Mouse (Mus musculus): ENCODE measurements around the gene Gdpgp1. TPM values are rescaled to one million over a fixed set of nuclear protein-coding genes. Genes with fewer than 3 reads are reported as not detected.

Gene Gdpgp1
- polyA plus RNA-seq, 1 experiment from 2014 or later: 6.5 TPM

DNA sequence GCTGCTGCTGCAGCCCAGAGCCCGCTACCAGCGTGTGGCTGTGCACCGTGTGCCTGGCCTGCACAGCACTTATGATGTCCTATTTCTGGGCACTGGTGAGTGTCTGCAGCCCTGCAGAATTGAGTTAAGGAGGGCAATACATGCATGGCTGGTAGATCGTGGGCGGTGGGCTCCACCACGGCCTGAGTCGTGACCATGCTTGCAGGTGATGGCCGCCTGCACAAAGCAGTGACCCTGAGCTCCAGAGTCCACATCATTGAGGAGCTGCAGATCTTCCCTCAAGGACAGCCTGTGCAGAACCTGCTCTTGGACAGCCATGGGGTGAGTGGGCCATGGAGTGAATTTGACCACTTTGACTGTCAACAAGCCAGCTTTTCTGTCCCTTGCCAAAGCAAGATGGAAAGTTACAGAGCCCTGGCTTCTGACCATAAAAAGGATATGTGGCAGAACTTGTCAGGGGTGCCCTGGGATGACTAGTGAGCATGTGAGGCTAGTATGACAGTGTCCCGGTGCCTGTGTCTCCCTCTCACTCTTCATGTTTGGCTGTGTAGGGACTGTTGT lies 12.3 kb upstream of the Gdpgp1 start:
- Histone ChIP-seq H3K27me3 (replicated peaks; ENCODE audit: control insufficient read depth, insufficient read depth, low read length) (no peaks in the 10 kb centered on the region), H3K9me3 (ENCODE audit: control insufficient read depth) (no peaks in the 10 kb centered on the region), H3K36me3 (ENCODE audit: control insufficient read depth, insufficient read depth) (peaks cover 91% of the 10 kb centered on the region), H3K4me1 (replicated peaks; ENCODE audit: control insufficient read depth, insufficient read depth, low read length) (no peaks in the 10 kb centered on the region), H3K4me3 (ENCODE audit: low read depth, low read length) (no peak overlapping the region), H3K27ac (ENCODE audit: low read depth, low read length) (no peak overlapping the region), H3K9ac (ENCODE audit: low read depth, low read length) (no peak overlapping the region), H3K4me2 (replicated peaks; ENCODE audit: low read depth) (no peak overlapping the region)
- 93% methylated on average over 9 of the region's 9 CpGs for WGBS
- ATAC-seq: no peak
- no peak for TF ChIP-seq CTCF (IDR thresholded peaks at IDR 0.05; ENCODE audit: low read depth)

DNA sequence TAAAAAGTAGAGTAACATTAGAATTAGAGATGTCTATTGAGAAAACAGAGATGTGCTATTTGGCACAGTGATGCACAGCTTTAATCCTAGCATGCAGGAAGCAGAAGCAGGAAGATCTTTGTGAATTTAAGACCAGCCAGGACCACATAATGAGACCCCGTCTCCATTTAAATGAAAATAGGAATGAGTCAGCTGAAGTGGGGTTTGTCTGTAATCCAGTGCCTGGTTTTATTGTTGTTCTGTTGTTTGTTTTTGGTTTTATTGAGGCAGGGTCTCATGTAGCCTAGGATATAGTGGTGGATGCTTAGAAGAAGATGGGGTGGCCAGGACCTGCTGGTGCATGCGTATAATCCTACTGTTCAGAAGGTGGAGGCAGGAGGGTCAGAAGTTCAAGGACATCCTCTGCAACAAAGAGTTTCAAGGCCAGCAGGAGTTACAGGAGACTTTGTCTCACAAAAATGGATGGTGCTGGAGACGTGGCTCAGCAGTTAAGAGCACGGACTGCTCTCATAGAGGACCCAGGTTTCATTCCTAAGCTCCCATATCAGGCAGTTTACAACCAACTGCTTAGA lies 11.4 kb upstream of the Gdpgp1 start:
- TF ChIP-seq CTCF (IDR thresholded peaks at IDR 0.05; ENCODE audit: low read depth): no peak
- no peak overlapping the region for H3K4me2 ChIP-seq (replicated peaks; ENCODE audit: low read depth)
- H3K27me3 ChIP-seq (replicated peaks; ENCODE audit: control insufficient read depth, insufficient read depth, low read length): no peaks in the 10 kb centered on the region
- H3K9me3 ChIP-seq (ENCODE audit: control insufficient read depth): no peaks in the 10 kb centered on the region
- no peak for ATAC-seq
- H3K9ac ChIP-seq (ENCODE audit: low read depth, low read length): no peak overlapping the region
- 81% methylated on average over 4 of the region's 4 CpGs for WGBS
- H3K27ac ChIP-seq (ENCODE audit: low read depth, low read length): no peak overlapping the region
- peaks cover 90% of the 10 kb centered on the region for H3K36me3 ChIP-seq (ENCODE audit: control insufficient read depth, insufficient read depth)
- H3K4me1 ChIP-seq (replicated peaks; ENCODE audit: control insufficient read depth, insufficient read depth, low read length): no peaks in the 10 kb centered on the region
- no peak overlapping the region for H3K4me3 ChIP-seq (ENCODE audit: low read depth, low read length)

DNA sequence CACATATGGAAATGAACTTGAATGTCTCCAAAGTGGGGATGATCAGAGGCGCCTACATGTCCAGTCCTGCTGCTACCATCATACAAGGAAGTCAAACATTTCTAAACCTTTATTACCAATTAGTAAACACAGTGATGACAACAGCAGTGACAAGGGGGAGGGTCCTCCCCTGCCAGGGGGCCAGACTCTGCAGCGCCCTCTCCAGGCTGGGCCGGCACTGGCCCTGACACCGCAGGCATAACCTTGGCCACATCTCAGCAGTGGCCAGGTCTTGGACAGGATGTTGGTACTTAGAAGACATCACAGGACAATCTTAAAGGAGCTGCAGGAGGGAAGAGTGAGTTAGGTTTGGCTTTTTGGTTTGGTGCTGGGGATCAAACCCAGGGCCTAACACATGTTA lies 5.6 kb upstream of the Gdpgp1 start:
- no peak for ATAC-seq
- H3K27me3 ChIP-seq (replicated peaks; ENCODE audit: control insufficient read depth, insufficient read depth, low read length): no peaks in the 10 kb centered on the region
- no peaks in the 10 kb centered on the region for H3K9me3 ChIP-seq (ENCODE audit: control insufficient read depth)
- no peak overlapping the region; the same call in 1 of the 2 replicates for H3K27ac ChIP-seq (ENCODE audit: low read depth, low read length)
- TF ChIP-seq CTCF (IDR thresholded peaks at IDR 0.05; ENCODE audit: low read depth): peak; percentile 47
- 84% methylated on average over 4 of the region's 4 CpGs for WGBS
- H3K4me1 ChIP-seq (replicated peaks; ENCODE audit: control insufficient read depth, insufficient read depth, low read length): no peaks in the 10 kb centered on the region
- peaks cover 62% of the 10 kb centered on the region for H3K36me3 ChIP-seq (ENCODE audit: control insufficient read depth, insufficient read depth)
- H3K9ac ChIP-seq (ENCODE audit: low read depth, low read length): no peak overlapping the region
- H3K4me2 ChIP-seq (replicated peaks; ENCODE audit: low read depth): no peak overlapping the region
- no peak overlapping the region for H3K4me3 ChIP-seq (ENCODE audit: low read depth, low read length)

DNA sequence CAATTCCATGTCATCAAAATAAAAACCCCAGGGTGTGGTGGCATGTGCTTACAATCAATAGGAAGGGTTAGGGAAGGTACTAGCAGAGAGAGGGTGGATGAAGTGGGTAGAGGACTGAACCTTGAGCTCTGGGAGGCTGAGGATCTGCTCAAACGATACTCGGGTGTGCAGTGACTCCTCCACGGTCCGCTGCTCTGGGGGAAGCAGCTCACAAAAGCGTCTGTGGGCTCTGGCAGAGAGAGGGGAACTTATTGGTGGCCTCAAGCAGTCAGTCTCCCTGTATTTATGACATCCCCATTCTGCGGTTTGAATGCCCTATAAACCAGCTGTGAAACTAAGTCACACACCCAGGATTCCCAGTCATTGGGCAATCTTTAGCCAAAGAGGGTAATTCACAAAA lies 2.5 kb upstream of the Gdpgp1 start:
- H3K27me3 ChIP-seq (replicated peaks; ENCODE audit: control insufficient read depth, insufficient read depth, low read length): no peaks in the 10 kb centered on the region
- no peak overlapping the region for H3K9ac ChIP-seq (ENCODE audit: low read depth, low read length)
- H3K27ac ChIP-seq (ENCODE audit: low read depth, low read length): 0 out of 2 replicates have a peak overlapping the region, but pooled peaks have one; percentile 98

DNA sequence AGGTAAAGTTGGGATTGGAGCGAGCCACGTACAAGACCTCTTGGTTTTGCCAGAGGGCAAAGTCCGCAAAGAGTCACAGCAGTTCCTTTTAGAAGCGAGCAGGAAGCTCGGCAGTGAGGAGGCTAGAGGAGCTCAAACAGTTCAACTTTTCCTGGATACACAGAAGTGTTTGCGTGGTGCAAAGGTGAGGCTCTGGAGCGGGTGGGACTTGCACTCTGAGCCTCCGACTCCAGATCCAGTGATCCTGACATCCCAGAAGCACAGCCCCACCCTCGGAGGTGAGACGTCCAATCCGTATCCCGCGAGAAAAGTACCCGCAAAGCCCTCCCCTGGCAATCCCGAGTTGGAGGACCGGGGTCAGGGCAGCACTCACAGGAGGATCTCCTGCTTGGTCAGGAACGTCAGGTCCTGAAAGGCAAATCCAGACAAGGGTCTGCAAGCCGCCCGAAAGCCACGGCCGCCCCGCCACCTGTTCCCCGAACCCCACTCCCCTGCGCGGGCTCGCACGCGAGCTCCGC lies 635 bp upstream of the Gdpgp1 start:
- peak overlapping the region; percentile 71 for H3K4me3 ChIP-seq (ENCODE audit: low read depth, low read length)
- H3K27me3 ChIP-seq (replicated peaks; ENCODE audit: control insufficient read depth, insufficient read depth, low read length): no peaks in the 10 kb centered on the region
- no peaks in the 10 kb centered on the region for H3K9me3 ChIP-seq (ENCODE audit: control insufficient read depth)
- peak; percentile 84 for ATAC-seq
- peak overlapping the region; percentile 88 for H3K4me2 ChIP-seq (replicated peaks; ENCODE audit: low read depth)
- TF ChIP-seq CTCF (IDR thresholded peaks at IDR 0.05; ENCODE audit: low read depth): no peak
- H3K36me3 ChIP-seq (ENCODE audit: control insufficient read depth, insufficient read depth): peaks cover 18% of the 10 kb centered on the region
- WGBS: under 1% methylated on average over 29 of the region's 29 CpGs
- peak overlapping the region; percentile 98 for H3K27ac ChIP-seq (ENCODE audit: low read depth, low read length)
- H3K4me1 ChIP-seq (replicated peaks; ENCODE audit: control insufficient read depth, insufficient read depth, low read length): 0 out of 2 replicates have a peak, but pooled peaks cover 4% of the 10 kb centered on the region
- H3K9ac ChIP-seq (ENCODE audit: low read depth, low read length): peak overlapping the region; percentile 79

More for the DNA sequence above, 2.5 kb upstream of the Gdpgp1 start:
- Histone ChIP-seq H3K4me1 (replicated peaks; ENCODE audit: control insufficient read depth, insufficient read depth, low read length) (0 out of 2 replicates have a peak, but pooled peaks cover 4% of the 10 kb centered on the region), H3K36me3 (ENCODE audit: control insufficient read depth, insufficient read depth) (peaks cover 34% of the 10 kb centered on the region), H3K4me2 (replicated peaks; ENCODE audit: low read depth) (peak overlapping the region; percentile 88), H3K9me3 (ENCODE audit: control insufficient read depth) (no peaks in the 10 kb centered on the region), H3K4me3 (ENCODE audit: low read depth, low read length) (no peak overlapping the region)
- no peak for ATAC-seq
- 54% methylated on average over 6 of the region's 6 CpGs for WGBS
- no peak for TF ChIP-seq CTCF (IDR thresholded peaks at IDR 0.05; ENCODE audit: low read depth)

DNA sequence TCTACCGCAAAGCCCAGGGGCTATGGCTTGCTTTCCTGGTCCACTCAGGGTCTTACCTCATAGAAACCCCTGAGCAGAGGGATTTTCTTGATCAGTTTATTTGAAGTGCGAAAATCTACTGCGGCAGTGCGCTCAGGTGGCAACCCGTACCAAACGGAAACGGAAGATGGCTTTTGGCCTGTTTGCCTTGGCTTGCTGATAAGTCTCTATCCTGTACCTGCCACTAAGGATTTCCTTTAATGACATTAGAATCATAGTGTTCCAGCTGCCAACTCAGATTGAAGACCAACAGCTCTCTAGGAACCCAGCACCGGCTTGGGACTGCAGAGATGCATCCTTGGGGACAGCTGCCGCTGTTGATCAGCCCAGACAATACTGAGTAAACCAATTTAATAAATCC lies 1.1 kb downstream of the Gdpgp1 start:
- Histone ChIP-seq H3K4me2 (replicated peaks; ENCODE audit: low read depth) (peak overlapping the region; percentile 88), H3K9me3 (ENCODE audit: control insufficient read depth) (no peaks in the 10 kb centered on the region), H3K4me3 (ENCODE audit: low read depth, low read length) (peak overlapping the region; percentile 71), H3K4me1 (replicated peaks; ENCODE audit: control insufficient read depth, insufficient read depth, low read length) (0 out of 2 replicates have a peak, but pooled peaks cover 4% of the 10 kb centered on the region), H3K27ac (ENCODE audit: low read depth, low read length) (no peak overlapping the region), H3K36me3 (ENCODE audit: control insufficient read depth, insufficient read depth) (peaks cover 9% of the 10 kb centered on the region), H3K27me3 (replicated peaks; ENCODE audit: control insufficient read depth, insufficient read depth, low read length) (no peaks in the 10 kb centered on the region), H3K9ac (ENCODE audit: low read depth, low read length) (peak overlapping the region; percentile 72; the same call in 1 of the 2 replicates)
- TF ChIP-seq CTCF (IDR thresholded peaks at IDR 0.05; ENCODE audit: low read depth): no peak
- 49% methylated on average over 9 of the region's 9 CpGs for WGBS
- ATAC-seq: no peak

Measured in intestine, postnatal 0 days (tissue).